ENCODE assay signal across 10 mouse cellular contexts in genomic region chr16:34657566-34657965, GRCm38 (mm10). TPM values are rescaled to one million over a fixed set of nuclear protein-coding genes. Genes with fewer than 3 reads are reported as not detected.
DNase-seq lines count a peak whose midpoint lies in the region; ATAC-seq and TF ChIP-seq lines count a peak whose summit lies in the region.
"Not testable (repeated sequence)": the region's sequence is repeated elsewhere in the genome, so short reads cannot be mapped to it uniquely, and the experiment has no call there.
"Had no signal": no experiment of that assay in that cellular context is flagged by ENCODE, and none has a peak within 500 bp of the region (broad histone marks: within the 10 kb centered on the region; RNA-seq: fewer than 3 reads in every experiment).

No protein-coding gene starts in this region.

- 2% methylated on average over 16 of the region's 16 CpGs for WGBS in forebrain, embryonic 16.5 days
- whole genome bisulfite sequencing in hindbrain, embryonic 13.5 days = 4% methylated on average over 16 of the region's 16 CpGs
- 2% methylated on average over 16 of the region's 16 CpGs for WGBS in kidney, postnatal 0 days
- WGBS in limb, embryonic 13.5 days = 4% methylated on average over 16 of the region's 16 CpGs
- 4% methylated on average over 16 of the region's 16 CpGs for WGBS in lung, postnatal 0 days
- WGBS in neural tube, embryonic 15.5 days = 3% methylated on average over 16 of the region's 16 CpGs

- ATAC-seq in forebrain, embryonic 16.5 days = 0 out of 2 replicates have a peak, but pooled peaks have one; percentile 49
- ATAC-seq in hindbrain, embryonic 13.5 days (ENCODE audit: low FRiP score); kidney, postnatal 0 days (replicated peaks; ENCODE audit: low FRiP score, low read depth); limb, embryonic 13.5 days (ENCODE audit: low FRiP score, low read depth); lung, postnatal 0 days; neural tube, embryonic 15.5 days (ENCODE audit: low FRiP score): not testable (repeated sequence)

- H3K36me3 ChIP-seq in ES-Bruce4 (ENCODE audit: control insufficient read depth, insufficient read depth, low read length, poor library complexity, severe bottlenecking); forebrain, embryonic 16.5 days (ENCODE audit: control insufficient read depth, insufficient read depth); hindbrain, embryonic 13.5 days; kidney, postnatal 0 days (ENCODE audit: insufficient read depth, low read length); limb, embryonic 13.5 days; lung, postnatal 0 days (ENCODE audit: insufficient read depth, low read length); neural tube, embryonic 15.5 days: not testable (repeated sequence)

- not testable (repeated sequence) for H3K27me3 ChIP-seq in ES-Bruce4 (ENCODE audit: control insufficient read depth, insufficient read depth, low read length, poor library complexity, severe bottlenecking); forebrain, embryonic 16.5 days (replicated peaks; ENCODE audit: control insufficient read depth, insufficient read depth, low read length); hindbrain, embryonic 13.5 days; kidney, postnatal 0 days (ENCODE audit: insufficient read depth, low read length); lung, postnatal 0 days (replicated peaks; ENCODE audit: insufficient read depth, low read length); neural tube, embryonic 15.5 days (replicated peaks)
- H3K27me3 ChIP-seq in limb, embryonic 13.5 days = peaks cover 38% of the 10 kb centered on the region

- H3K4me1 ChIP-seq in ES-Bruce4 (ENCODE audit: control insufficient read depth, insufficient read depth, low read length); forebrain, embryonic 16.5 days (replicated peaks; ENCODE audit: control insufficient read depth, insufficient read depth, low read length); hindbrain, embryonic 13.5 days (replicated peaks); kidney, postnatal 0 days (replicated peaks; ENCODE audit: insufficient read depth, low read length); lung, postnatal 0 days (ENCODE audit: insufficient read depth, low read depth, low read length): not testable (repeated sequence)
- peaks cover 21% of the 10 kb centered on the region for H3K4me1 ChIP-seq in limb, embryonic 13.5 days
- peaks cover 10% of the 10 kb centered on the region for H3K4me1 ChIP-seq in neural tube, embryonic 15.5 days

- TF ChIP-seq POLR2A in ES-Bruce4 (IDR thresholded peaks at IDR 0.05; ENCODE audit: insufficient read depth, low read length) = not testable (repeated sequence)

- not testable (repeated sequence) for H3K9me3 ChIP-seq in ES-Bruce4 (replicated peaks; ENCODE audit: control insufficient read depth, insufficient read depth, low read length, poor library complexity, severe bottlenecking); forebrain, embryonic 16.5 days (ENCODE audit: control insufficient read depth, low read length); hindbrain, embryonic 13.5 days; kidney, postnatal 0 days (replicated peaks; ENCODE audit: low read length); limb, embryonic 13.5 days; lung, postnatal 0 days (ENCODE audit: low read length); neural tube, embryonic 15.5 days (replicated peaks)

- not testable (repeated sequence) for TF ChIP-seq CTCF in ES-Bruce4 (IDR thresholded peaks at IDR 0.05; ENCODE audit: low read depth, low read length); kidney, postnatal 0 days (IDR thresholded peaks at IDR 0.05; ENCODE audit: low read depth); lung, postnatal 0 days (IDR thresholded peaks at IDR 0.05)

- 0 out of 2 replicates have a peak overlapping the region, but pooled peaks have one; percentile 56 for H3K9ac ChIP-seq in ES-Bruce4 (ENCODE audit: low read depth, poor library complexity, severe bottlenecking)
- H3K9ac ChIP-seq in forebrain, embryonic 16.5 days (replicated peaks; ENCODE audit: low read depth, low read length) = peak overlapping the region; percentile 42; the same call in 1 of the 2 replicates
- peak overlapping the region; percentile 55; the same call in 1 of the 2 replicates for H3K9ac ChIP-seq in hindbrain, embryonic 13.5 days
- H3K9ac ChIP-seq in kidney, postnatal 0 days (ENCODE audit: low read depth, low read length); limb, embryonic 13.5 days; lung, postnatal 0 days (replicated peaks; ENCODE audit: low read depth): not testable (repeated sequence)
- peak overlapping the region; percentile 18; the same call in 1 of the 2 replicates for H3K9ac ChIP-seq in neural tube, embryonic 15.5 days (replicated peaks)

- DNase-seq in embryo, embryonic 11 days = peak; percentile 37
- DNase-seq in kidney, postnatal 0 days (ENCODE audit: low spot score) = peak; percentile 1
- peak; percentile 16 for DNase-seq in lung, postnatal 0 days (ENCODE audit: low spot score)

- not testable (repeated sequence) for H3K27ac ChIP-seq in ES-Bruce4 (ENCODE audit: insufficient read depth, low read length); forebrain, embryonic 16.5 days (ENCODE audit: low read length); hindbrain, embryonic 13.5 days; kidney, postnatal 0 days; limb, embryonic 13.5 days; lung, postnatal 0 days (ENCODE audit: low read length); neural tube, embryonic 15.5 days (replicated peaks)

- not testable (repeated sequence) for TF ChIP-seq EP300 in ES-Bruce4 (IDR thresholded peaks at IDR 0.05; ENCODE audit: insufficient read depth, low read depth, low read length); lung, postnatal 0 days (IDR thresholded peaks at IDR 0.05)

- H3K4me3 ChIP-seq in ES-Bruce4 (ENCODE audit: low read depth, low read length) = peak overlapping the region; percentile 42; the same call in 1 of the 2 replicates
- peak overlapping the region; percentile 35 for H3K4me3 ChIP-seq in forebrain, embryonic 16.5 days (replicated peaks; ENCODE audit: low read length)
- H3K4me3 ChIP-seq in hindbrain, embryonic 13.5 days = peak overlapping the region; percentile 39
- H3K4me3 ChIP-seq in kidney, postnatal 0 days (replicated peaks; ENCODE audit: low read depth, low read length) = peak overlapping the region; percentile 30
- peak overlapping the region; percentile 35 for H3K4me3 ChIP-seq in limb, embryonic 13.5 days
- not testable (repeated sequence) for H3K4me3 ChIP-seq in lung, postnatal 0 days (ENCODE audit: low read depth, low read length)
- peak overlapping the region; percentile 39 for H3K4me3 ChIP-seq in neural tube, embryonic 15.5 days (replicated peaks)

- peak overlapping the region; percentile 54 for H3K4me2 ChIP-seq in forebrain, embryonic 16.5 days (ENCODE audit: low read length)
- H3K4me2 ChIP-seq in hindbrain, embryonic 13.5 days = peak overlapping the region; percentile 57
- H3K4me2 ChIP-seq in kidney, postnatal 0 days (ENCODE audit: low read length) = peak overlapping the region; percentile 61
- peak overlapping the region; percentile 63 for H3K4me2 ChIP-seq in limb, embryonic 13.5 days (replicated peaks)
- peak overlapping the region; percentile 48 for H3K4me2 ChIP-seq in lung, postnatal 0 days (replicated peaks; ENCODE audit: low read depth, low read length)
- peak overlapping the region; percentile 63 for H3K4me2 ChIP-seq in neural tube, embryonic 15.5 days

RNA-seq across cellular contexts. Expression of gene Ropn1, which starts 7.8 kb away (rescaled TPM):
- polyA plus RNA-seq in ES-Bruce4 (2011; ENCODE audit: insufficient read depth, insufficient read length, low read depth, missing spikeins) = not detected in 2 replicates
- not detected in 2 replicates for polyA plus RNA-seq in forebrain, embryonic 16.5 days (2015; fragmentation: Nextera tagmentation; extraction: Ambion mirVana)
- polyA plus RNA-seq in hindbrain, embryonic 13.5 days (2015; fragmentation: Nextera tagmentation; extraction: Ambion mirVana) = not detected in 2 replicates
- polyA plus RNA-seq in kidney, postnatal 0 days (2015; fragmentation: Nextera tagmentation; extraction: Ambion mirVana) = not detected in 2 replicates
- polyA plus RNA-seq in limb, embryonic 13.5 days (2015; fragmentation: Nextera tagmentation; extraction: Ambion mirVana) = not detected in 2 replicates
- polyA plus RNA-seq in lung, postnatal 0 days (2015; fragmentation: Nextera tagmentation; extraction: Ambion mirVana) = not detected in 2 replicates
- polyA plus RNA-seq in neural tube, embryonic 15.5 days (2015; fragmentation: Nextera tagmentation; extraction: Ambion mirVana) = not detected in 2 replicates
- polyA plus RNA-seq: myocyte, Patski had no signal

RNA-seq across cellular contexts. Expression of gene Ccdc14, which starts 32.9 kb away (rescaled TPM):
- polyA plus RNA-seq in ES-Bruce4 (2011; ENCODE audit: insufficient read depth, insufficient read length, low read depth, missing spikeins) = 31.4 and 32.0 TPM in 2 replicates
- polyA plus RNA-seq in forebrain, embryonic 16.5 days (2015; fragmentation: Nextera tagmentation; extraction: Ambion mirVana) = 5.2 and 5.6 TPM in 2 replicates
- 4.5 and 4.8 TPM in 2 replicates for polyA plus RNA-seq in hindbrain, embryonic 13.5 days (2015; fragmentation: Nextera tagmentation; extraction: Ambion mirVana)
- 4.0 and 4.4 TPM in 2 replicates for polyA plus RNA-seq in kidney, postnatal 0 days (2015; fragmentation: Nextera tagmentation; extraction: Ambion mirVana)
- 7.0 TPM in 2 replicates for polyA plus RNA-seq in limb, embryonic 13.5 days (2015; fragmentation: Nextera tagmentation; extraction: Ambion mirVana)
- polyA plus RNA-seq in lung, postnatal 0 days (2015; fragmentation: Nextera tagmentation; extraction: Ambion mirVana) = 2.7 and 2.9 TPM in 2 replicates
- 2.9 and 3.9 TPM in 2 replicates for polyA plus RNA-seq in neural tube, embryonic 15.5 days (2015; fragmentation: Nextera tagmentation; extraction: Ambion mirVana)
